Mouse (Mus musculus): ENCODE results near the gene Gas2l3.

Gas2l3 gene

DNA sequence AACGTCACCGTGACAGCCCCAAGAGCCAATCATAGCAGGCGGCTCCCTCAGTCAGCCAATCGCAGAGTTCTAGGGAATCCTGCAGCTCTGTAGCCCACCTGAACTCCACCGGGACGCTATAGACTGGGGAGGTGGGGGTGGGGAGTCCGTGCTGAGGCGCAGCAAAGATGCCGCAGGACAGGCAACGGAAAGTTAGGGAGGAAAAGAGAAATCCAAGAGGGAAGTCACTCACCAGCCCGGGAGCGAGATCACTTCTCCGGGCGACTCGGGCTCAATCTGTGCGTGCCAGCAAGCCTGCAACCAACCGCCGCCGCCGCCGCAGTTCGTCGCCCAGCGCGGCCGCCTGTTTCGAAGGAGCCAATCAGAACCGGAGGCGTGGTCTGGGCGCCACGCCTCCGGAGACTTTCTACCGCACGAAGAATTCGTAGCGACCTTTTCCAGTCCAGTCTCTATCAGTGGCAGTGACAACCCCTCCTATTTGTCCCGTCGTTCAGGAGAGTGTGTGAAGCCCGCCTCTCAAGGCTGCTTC lies at the start of gene Gas2l3:
TSS of gene Gas2l3 (minus strand) at position 345 of the 529 bp plus-strand sequence.
- peak; percentile 82 to 91 for DNase-seq (ENCODE audit: low spot score in 2 of 2)

DNA sequence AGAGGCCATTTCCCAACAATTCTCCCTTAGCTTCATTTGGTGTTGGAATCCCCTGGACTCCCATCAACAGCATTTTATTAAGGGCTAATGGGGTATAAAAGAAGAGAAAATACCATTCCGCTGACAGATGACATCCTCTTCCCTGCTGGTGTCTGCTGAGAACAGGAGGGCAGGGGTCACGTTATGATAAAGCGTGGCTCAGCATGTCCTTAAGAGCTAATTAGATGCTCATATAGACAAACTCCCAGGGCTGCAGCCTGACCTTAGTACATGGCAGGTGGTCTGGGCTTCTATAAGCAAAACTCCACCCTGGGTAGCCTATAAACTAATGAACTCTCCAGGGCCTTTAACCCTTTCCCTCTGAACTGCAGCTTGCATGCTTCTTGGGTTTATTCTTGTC lies 47.6 kb upstream of the Gas2l3 start:
- DNase-seq (ENCODE audit: low spot score in 2 of 2), result no peak

GRCm38 (mm10) chr10:89490250-89490649 lies 46.5 kb upstream of the Gas2l3 start:
- no peak for DNase-seq (ENCODE audit: low spot score in 2 of 2)

- DNase-seq (ENCODE audit: low spot score in 2 of 2), result no peak
Observed at GRCm38 (mm10) chr10:89489459-89489858, 45.7 kb upstream of the Gas2l3 start.

- DNase-seq (ENCODE audit: low spot score in 2 of 2), result no peak
Observed at GRCm38 (mm10) chr10:89486995-89487742, 43.4 kb upstream of the Gas2l3 start.

DNA sequence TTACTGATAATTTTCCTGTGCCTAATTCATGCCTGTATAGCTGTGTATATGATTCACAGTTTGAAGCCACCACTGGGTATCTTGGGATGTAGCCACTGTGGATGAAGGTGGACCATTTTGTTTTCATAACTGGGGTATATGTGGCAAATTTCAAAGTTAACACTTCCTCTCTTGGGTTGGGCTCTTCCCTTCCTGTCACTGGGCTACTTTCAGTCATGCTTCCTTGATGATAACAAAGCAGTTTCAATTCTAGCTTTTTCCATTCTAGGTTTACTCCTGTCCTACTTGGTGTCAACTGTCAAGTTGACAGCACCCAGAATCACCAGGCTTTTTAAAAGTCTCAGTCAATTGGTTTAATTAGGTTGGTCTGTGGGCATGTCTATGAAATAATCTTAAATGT lies 41.1 kb upstream of the Gas2l3 start:
- DNase-seq (ENCODE audit: low spot score in 2 of 2), result no peak

GRCm38 (mm10) chr10:89483812-89484602 lies 40.2 kb upstream of the Gas2l3 start:
- DNase-seq (ENCODE audit: low spot score in 2 of 2), result no peak

DNA sequence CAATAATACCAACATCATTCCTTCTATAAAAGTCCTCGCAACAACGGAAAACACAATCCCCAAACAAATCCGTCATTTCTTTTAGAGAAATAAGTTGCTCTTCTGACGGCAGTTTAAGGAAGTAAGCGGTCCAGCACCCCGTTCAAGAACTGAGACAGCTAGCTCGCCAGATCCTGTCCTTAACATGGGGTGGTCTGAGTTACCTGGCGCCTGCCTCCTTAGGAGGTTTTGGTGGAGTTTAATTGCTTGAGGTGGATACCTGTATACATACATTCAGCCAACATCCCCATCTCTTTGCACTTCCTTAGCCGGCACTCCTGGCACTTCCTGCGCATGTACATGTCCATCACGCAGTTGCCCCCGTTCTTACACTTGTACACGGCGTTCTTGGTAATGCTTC lies 39.3 kb upstream of the Gas2l3 start:
- DNase-seq (ENCODE audit: low spot score in 2 of 2), result no peak

DNA sequence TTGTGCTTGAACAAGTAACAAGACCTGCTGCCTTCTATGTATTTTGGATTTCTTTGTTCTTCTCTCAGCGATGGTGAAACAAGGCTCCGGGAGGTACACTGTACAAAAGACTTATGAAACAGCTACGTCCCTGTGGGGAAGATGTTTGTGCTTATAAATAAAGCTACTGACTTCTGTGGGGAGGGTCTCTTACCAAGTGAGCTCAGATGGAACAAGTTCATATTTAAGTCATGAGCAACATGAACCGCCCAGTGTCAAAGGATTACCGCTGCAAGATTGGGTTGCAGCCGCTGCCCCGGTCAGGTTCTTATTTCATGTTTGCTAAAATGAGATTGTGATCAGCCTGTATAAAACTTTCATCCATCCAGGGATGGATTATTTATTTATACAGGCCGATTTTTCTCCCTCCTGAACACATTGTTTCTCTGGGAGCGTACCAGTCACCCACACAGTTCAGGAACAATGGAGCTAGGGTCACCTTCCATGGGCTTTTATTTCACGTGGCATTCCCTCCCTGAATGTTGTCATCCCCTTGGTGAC lies 38.4 kb upstream of the Gas2l3 start:
- no peak for DNase-seq (ENCODE audit: low spot score in 2 of 2)

DNA sequence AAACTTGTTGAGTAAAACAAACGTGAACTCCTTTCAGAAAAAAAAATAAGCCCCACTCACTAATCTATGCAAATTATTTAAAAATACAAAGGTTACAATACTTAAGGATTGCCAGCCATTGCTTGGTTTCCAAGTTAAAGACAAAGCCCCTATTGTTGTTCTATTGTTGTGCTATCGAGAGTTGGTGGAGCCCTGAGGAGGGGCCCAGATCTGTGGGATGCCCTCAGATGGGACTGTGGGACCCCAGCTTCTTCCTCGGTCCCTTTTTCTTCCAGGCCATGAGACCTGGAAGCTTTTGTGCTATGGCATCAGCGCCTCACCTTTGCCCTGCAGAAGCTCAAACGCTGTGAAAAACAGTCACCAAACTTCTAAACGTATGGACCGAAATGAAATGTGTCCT lies 37.9 kb upstream of the Gas2l3 start:
- no peak for DNase-seq (ENCODE audit: low spot score in 2 of 2)

DNA sequence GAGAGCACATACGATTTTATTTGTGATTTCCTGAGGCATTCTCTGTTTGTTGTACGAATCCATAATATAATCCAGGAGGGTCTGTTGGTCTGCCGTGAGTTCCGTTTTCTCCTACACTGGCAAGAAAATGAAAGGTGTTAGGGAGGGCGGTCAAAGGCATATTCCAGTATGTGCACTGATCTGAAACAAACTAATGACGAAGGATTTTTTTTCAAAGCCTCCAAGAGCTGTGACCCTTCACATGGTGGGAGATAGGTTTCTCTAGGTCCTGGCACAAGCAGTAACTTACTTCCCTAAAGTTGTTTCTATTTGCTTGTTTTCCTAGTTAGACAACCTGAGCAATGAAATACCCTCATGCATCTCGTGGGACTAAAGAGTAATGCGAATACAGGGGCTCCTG lies 35.0 kb upstream of the Gas2l3 start:
- no peak for DNase-seq (ENCODE audit: low spot score in 2 of 2)

DNA sequence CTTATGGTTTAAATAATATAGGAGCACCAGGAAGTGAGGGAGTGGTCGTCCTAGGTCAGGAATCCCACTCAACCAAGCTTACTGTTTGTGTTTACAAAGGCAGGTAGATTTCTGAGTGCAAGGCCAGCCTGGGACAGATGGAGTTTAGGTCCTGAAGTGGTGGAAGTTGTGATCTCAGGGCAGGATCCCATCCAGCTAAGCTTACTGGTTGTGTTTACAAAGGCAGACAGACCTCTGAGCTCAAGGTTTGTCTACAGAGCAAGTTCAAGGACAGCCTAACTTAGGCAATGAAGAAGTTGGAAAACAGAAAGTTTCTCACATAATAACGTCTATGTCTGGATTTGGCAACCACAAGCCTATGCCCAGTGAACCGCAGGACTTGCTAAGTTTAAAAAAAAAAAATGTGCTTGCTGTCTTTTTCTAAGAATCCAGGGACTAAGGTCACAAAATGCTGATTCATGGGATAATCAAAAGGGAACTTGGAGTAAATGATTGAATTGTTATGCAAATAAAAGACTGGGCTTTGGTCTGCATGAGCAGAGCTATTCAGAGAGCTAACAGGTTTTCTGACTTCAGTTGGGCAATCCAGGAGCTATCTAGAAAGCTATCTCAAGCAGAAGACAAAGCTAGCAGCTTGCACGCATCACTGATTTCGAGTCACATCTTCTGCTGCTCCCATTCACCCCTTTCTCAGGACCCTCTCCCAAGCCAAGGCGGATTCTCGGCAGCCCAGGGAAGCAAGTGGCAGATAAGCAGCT lies 27.0 kb upstream of the Gas2l3 start:
- DNase-seq (ENCODE audit: low spot score in 2 of 2), result no peak

DNA sequence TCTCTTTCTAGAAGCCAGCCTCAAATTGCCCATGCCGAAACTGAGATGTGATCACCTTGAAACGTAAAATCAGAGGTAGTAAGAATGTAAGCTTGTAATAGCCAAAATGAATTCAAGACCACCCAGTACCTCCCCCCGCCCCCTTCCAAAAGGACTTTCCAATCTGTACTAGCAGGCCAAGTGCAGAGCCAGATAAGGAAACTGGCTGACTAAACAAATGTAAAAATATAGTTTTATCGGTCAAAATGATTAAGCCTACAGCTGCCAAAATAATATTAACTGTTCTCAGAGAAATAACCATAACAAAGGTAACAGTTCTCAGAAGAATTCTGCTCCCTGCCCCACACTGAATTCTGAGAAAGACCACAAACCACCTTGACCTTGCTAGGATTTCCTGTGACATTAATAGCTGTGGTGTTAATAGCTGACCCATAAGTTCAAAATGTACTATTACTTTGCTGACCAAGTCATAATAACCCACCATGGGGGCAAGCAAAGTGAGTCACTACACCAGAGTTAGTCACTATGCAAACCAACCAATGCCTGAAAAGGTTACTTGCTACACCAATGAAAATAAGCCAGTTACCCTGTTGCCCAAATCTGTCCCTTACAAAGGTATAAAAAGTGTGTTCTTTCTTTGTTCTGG lies 21.1 kb upstream of the Gas2l3 start:
- DNase-seq (ENCODE audit: low spot score in 2 of 2), result no peak

- DNase-seq (ENCODE audit: low spot score in 2 of 2), result no peak
Observed at GRCm38 (mm10) chr10:89462890-89463289, 19.1 kb upstream of the Gas2l3 start.

DNA sequence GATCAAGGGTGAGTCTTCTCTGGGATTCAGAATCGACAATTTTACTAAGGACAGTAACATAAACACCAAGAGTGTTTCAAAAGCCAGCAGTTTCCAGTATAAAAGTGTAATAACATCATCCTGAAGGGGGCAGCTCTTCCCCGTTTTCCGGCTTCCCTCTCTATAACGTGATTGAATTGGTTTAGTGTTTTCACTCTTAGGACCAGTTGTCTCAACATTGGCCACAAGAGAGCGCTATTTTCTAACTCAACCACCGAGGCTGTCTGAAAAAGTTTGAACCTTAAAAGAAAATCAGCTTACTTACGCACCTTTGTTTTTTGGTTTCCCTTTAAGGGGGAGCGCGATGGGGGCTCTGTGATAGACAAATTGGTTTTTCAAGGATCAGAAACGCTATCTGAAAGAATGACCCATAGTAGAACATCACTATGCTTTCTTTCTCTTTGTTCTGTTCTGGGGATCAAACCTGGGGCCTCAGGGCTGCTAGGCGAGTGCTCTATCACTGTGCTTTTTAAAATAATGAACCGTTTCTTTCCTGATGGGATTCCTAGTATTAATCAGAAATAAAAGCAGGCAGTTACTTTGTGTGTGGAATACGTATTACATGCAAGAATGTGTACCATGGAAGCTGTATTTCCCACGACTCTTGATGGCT lies 18.2 kb upstream of the Gas2l3 start:
- DNase-seq (ENCODE audit: low spot score in 2 of 2), result peak; percentile 16 to 73

DNA sequence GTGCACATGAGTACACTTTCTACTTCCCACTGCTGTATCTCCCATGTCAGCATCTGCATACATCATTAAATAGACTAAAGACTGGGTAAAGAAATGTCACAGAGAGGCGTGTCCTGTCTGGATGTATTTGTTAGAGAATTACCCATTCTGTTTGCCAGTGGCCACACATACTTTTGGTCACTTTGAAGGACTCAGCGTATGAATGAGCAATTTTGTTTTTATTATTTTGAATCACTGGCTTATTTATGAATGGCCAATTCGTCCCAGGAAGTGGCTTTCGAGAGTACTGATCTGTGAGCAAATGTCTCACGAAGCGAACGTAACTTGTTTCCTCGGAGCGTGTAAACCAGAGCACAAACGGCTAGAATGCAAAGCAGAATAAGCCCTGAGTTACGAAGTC lies 17.2 kb upstream of the Gas2l3 start:
- no peak for DNase-seq (ENCODE audit: low spot score in 2 of 2)

GRCm38 (mm10) chr10:89458770-89459169 lies 15.0 kb upstream of the Gas2l3 start:
- DNase-seq (ENCODE audit: low spot score in 2 of 2), result no peak

GRCm38 (mm10) chr10:89453794-89454193 lies 10.0 kb upstream of the Gas2l3 start:
- peak in 1 of 2 experiments; percentile 36 for DNase-seq (ENCODE audit: low spot score in 2 of 2)

DNA sequence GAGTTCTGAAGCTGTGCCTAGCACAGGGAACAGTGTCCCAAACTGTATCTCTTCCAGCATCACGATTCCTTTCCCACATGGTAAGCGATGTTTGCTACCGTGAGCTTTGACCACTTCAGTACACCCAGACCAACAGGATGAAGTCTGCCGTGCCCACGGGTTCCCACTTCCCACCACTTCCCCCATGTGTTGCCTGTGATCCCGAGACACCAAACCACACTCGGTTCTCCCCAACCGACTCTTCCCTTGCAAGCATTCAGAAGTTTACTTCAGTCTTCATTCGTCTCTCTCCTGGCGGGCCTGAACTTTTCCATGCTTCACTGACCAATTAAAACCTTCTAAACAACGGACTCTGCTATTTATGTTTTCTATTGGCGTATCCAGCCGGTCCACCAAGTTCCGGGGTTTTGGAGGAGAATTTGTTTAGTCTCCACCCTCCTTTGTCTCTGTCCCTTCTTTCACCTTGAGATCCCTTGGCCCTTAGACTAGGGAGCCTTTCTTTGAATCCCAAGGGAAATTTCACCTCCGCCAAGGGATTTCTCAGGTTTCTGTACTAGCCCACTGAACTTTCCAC lies 9.4 kb upstream of the Gas2l3 start:
- DNase-seq (ENCODE audit: low spot score in 2 of 2), result no peak

DNA sequence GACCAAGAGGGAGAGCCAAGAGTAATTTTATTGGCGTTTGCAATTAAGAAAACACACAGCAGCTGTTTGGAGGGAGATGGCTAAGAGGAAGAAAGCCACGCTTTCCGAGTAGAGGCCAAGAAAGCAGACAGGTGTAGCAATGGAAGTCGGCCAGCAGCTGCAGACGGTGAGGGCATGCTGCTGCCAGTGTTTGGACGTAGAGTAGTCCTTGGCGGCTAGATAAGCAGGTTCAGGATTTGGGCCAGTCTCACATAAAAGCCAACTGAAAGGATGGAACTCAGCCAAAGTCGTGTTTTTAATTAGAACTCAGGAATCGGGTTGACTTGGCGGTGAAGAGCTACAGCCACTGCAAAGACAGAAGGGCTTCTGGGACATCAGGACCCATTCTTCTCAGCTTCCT lies 6.6 kb upstream of the Gas2l3 start:
- no peak for DNase-seq (ENCODE audit: low spot score in 2 of 2)

- DNase-seq (ENCODE audit: low spot score in 2 of 2), result no peak
Observed at GRCm38 (mm10) chr10:89444381-89444780, 614 bp upstream of the Gas2l3 start.
